Mouse (Mus musculus) midbrain, embryonic 11.5 days (tissue): ENCODE data around the gene Sap18. TPM values are rescaled to one million over a fixed set of nuclear protein-coding genes. Genes with fewer than 3 reads are reported as not detected.
A peak's percentile ranks its signal among the peaks of the same experiment; 100 is the strongest.
"Not testable (repeated sequence)": the region's sequence is repeated elsewhere in the genome, so short reads cannot be mapped to it uniquely, and the experiment has no call there.

Source experiments
- ATAC-seq: fragments of 200-750 bp; cut with Nextera tagmentation; 2 replicates; pipeline ENCODE4 v1.8.0; 2017; ENCODE audit warnings: moderate TSS enrichment, moderate library complexity; ENCODE audit not compliant: low FRiP score
- DNase-seq: peaks from one replicate; pipeline ENCODE4 v3.0.0; 2015; ENCODE audit warnings: low spot score; ENCODE audit errors: missing footprints
- H3K27ac ChIP-seq: fragments of 300-500 bp; sonication (generic); 2 replicates; pipeline ENCODE4 v1.5.1; 2014; ENCODE audit warnings: low read depth, low read length
- H3K27me3 ChIP-seq: fragments of 300-500 bp; sonication (generic); 2 replicates; pipeline ENCODE4 v1.6.1; 2014; ENCODE audit warnings: mild to moderate bottlenecking, low read length, moderate library complexity, mixed read lengths; ENCODE audit not compliant: control insufficient read depth, insufficient read depth
- H3K36me3 ChIP-seq: fragments of 300-500 bp; sonication (generic); 2 replicates; pipeline ENCODE4 v1.6.1; 2014; ENCODE audit warnings: mild to moderate bottlenecking, low read length, moderate library complexity, mixed read lengths; ENCODE audit not compliant: control insufficient read depth, insufficient read depth
- H3K4me1 ChIP-seq: fragments of 300-500 bp; sonication (generic); 2 replicates; pipeline ENCODE4 v1.6.1; 2014; ENCODE audit warnings: low read length; ENCODE audit not compliant: control insufficient read depth, insufficient read depth
- H3K4me2 ChIP-seq: fragments of 300-500 bp; sonication (generic); 2 replicates; pipeline ENCODE4 v1.6.1; 2014; ENCODE audit warnings: mild to moderate bottlenecking, moderate library complexity
- H3K4me3 ChIP-seq: fragments of 300-500 bp; sonication (generic); 2 replicates; pipeline ENCODE4 v1.5.1; 2014; ENCODE audit warnings: low read depth, low read length
- H3K9ac ChIP-seq: fragments of 300-500 bp; sonication (generic); 2 replicates; pipeline ENCODE4 v1.6.1; 2014; ENCODE audit warnings: low read length
- H3K9me3 ChIP-seq: fragments of 300-500 bp; sonication (generic); 2 replicates; pipeline ENCODE4 v1.6.1; 2016; ENCODE audit warnings: low read length; ENCODE audit not compliant: control insufficient read depth
- WGBS: fragments of 180-500 bp; shearing (Covaris S2); extraction: QIAGEN DNeasy Blood & Tissue Kit; methylation state at CpG from one replicate; pipeline ENCODE4 v1.1.7; 2014; 5-methylcytosine and 5-hydroxymethylcytosine counted together
- polyA plus RNA-seq: library from polyadenylated mRNA; unstranded; fragments of >200 nt; fragmentation: Nextera tagmentation; extraction: Ambion mirVana; gene quantifications from 2 replicates; pipeline ENCODE4 v1.2.1, GENCODE M21; 2014

Gene Sap18
- polyA plus RNA-seq, 1 experiment from 2014 or later = 27.9 TPM

DNA sequence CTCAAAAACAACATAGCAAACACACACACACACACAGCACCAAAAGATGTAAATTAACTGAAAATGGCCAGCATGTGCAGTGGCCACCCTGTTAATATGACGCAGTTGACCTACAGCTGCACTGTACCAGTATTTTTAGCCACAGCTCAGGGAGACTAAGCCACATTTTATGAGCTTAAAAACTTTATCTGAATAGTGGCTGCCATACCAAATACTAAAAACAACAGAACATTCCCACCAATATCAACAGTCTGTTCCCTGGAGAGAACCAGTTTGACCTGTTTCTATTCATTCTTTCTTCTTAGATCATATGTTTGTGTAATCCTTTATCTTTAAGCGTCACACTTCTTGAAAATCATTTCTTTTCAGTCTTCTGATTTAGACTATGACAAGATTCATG lies 12.9 kb downstream of the Sap18 start:
- H3K36me3 ChIP-seq = peaks cover 25% of the 10 kb centered on the region
- no peak overlapping the region for H3K4me2 ChIP-seq
- WGBS = 94% methylated on average over 2 of the region's 2 CpGs
- no peak for ATAC-seq
- H3K9ac ChIP-seq = no peak overlapping the region
- no peaks in the 10 kb centered on the region for H3K4me1 ChIP-seq
- no peak overlapping the region for H3K4me3 ChIP-seq
- no peak for DNase-seq
- H3K27me3 ChIP-seq = no peaks in the 10 kb centered on the region
- no peak overlapping the region for H3K27ac ChIP-seq
- no peaks in the 10 kb centered on the region for H3K9me3 ChIP-seq

GRCm38 (mm10) chr14:57811844-57812243 lies 13.9 kb downstream of the Sap18 start:
- DNase-seq = no peak
- H3K9me3 ChIP-seq = no peaks in the 10 kb centered on the region
- no peak overlapping the region for H3K4me2 ChIP-seq
- H3K9ac ChIP-seq = no peak overlapping the region
- no peaks in the 10 kb centered on the region for H3K27me3 ChIP-seq
- ATAC-seq = no peak
- 96% methylated on average over 5 of the region's 5 CpGs for WGBS
- no peak overlapping the region for H3K4me3 ChIP-seq
- no peak overlapping the region for H3K27ac ChIP-seq
- no peaks in the 10 kb centered on the region for H3K4me1 ChIP-seq
- peaks cover 24% of the 10 kb centered on the region for H3K36me3 ChIP-seq

- Histone ChIP-seq H3K4me2 (no peak overlapping the region), H3K9ac (no peak overlapping the region), H3K27ac (no peak overlapping the region), H3K9me3 (no peaks in the 10 kb centered on the region), H3K27me3 (no peaks in the 10 kb centered on the region), H3K4me3 (no peak overlapping the region), H3K36me3 (peaks cover 19% of the 10 kb centered on the region), H3K4me1 (peaks cover 2% of the 10 kb centered on the region; the same call in 1 of the 2 replicates)
- DNase-seq (no peak), ATAC-seq (no peak)
- WGBS = 84% methylated on average over 4 of the region's 4 CpGs
These were observed 22.9 kb downstream of the Sap18 start for GRCm38 (mm10) chr14:57820839-57821238.

DNA sequence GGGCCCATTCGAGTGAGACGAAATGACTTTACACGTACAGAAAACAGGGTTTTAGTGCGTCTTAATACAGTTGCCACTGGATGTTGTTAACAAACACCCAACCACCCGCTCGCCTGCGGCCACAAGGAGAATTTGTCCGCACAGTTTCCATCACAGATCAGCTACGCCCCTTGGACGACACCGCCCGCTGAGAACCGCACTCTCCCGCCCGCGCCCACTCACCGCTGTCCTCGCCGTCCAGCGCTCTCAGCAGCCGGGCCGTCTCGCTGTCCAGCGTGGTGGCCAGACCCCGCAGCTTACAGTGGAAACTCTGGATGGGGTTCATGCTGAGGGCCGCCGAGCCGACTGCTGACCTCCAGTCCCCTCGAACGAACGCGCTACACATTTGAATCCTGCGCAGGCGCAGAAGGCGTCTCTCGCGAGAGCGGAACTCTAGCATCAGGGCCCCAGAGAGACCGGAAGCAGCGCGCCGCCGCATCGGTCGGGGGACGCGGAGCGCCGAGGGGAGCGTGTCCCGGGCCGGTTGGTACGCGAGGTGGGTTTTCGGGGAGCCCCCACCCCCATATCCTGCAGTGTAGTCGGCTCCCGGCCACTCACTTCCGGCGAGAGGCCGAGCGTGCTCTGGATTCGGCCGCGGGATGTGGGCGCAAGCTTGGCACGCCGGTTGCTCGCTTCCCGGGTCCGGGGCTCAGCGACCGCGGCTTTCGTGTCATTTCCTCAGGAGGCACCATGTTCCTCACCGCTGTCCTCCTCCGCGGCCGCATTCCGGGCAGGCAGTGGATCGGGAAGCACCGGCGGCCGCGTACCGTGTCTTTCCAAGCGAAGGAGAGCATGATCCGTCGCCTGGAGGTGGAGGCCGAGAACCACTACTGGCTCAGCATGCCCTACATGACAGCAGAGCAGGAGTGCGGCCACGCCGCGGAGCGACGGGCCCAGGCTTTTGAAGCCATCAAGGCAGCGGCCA lies 28.1 kb downstream of the Sap18 start, which contains the start of the genes Ska3 and Mrpl57:
TSS of gene Ska3 (minus strand) at position 398 of the 964 bp plus-strand sequence.
TSS of gene Mrpl57 (plus strand) at position 447 of the 964 bp plus-strand sequence.
- H3K9me3 ChIP-seq = no peaks in the 10 kb centered on the region
- under 1% methylated on average over 96 of the region's 96 CpGs for WGBS
- H3K27ac ChIP-seq = peak within 1 kb of the TSS; percentile 74
- peak within 1 kb of the TSS; percentile 69 for H3K4me2 ChIP-seq
- H3K4me3 ChIP-seq = peak within 1 kb of the TSS; percentile 81
- peaks cover 13% of the 10 kb centered on the region for H3K4me1 ChIP-seq
- peak within 1 kb of the TSS; percentile 93 for H3K9ac ChIP-seq
- ATAC-seq = peak; percentile 96
- no peaks in the 10 kb centered on the region for H3K27me3 ChIP-seq
- H3K36me3 ChIP-seq = peaks cover 4% of the 10 kb centered on the region; the same call in 1 of the 2 replicates
- peak; percentile 99 for DNase-seq

DNA sequence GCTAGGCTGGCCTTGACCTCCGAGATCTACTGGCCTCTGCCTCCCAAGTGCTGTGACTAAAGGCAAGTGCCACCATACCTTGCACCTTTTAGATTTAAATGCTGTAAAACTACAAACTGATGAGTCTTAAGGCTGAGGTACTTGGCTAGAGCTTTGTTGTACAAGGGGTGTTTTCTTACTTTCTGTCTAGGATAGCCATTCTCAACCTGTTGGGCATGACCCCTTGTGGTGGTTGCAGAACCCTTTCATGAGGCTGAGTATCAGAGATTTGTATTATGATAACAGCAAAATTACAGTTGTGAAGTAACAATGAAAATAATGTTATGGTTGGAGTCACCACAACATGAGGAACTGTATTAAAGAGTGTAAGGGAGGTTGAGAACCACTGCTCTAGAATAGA lies 29.3 kb downstream of the Sap18 start:
- ATAC-seq (no peak), DNase-seq (no peak)
- peaks cover 13% of the 10 kb centered on the region for H3K4me1 ChIP-seq
- peak overlapping the region; percentile 69 for H3K4me2 ChIP-seq
- H3K9me3 ChIP-seq = no peaks in the 10 kb centered on the region
- no peaks in the 10 kb centered on the region for H3K27me3 ChIP-seq
- no peaks in the 10 kb centered on the region for H3K36me3 ChIP-seq
- whole genome bisulfite sequencing = 88% methylated on average over 1 of the region's 1 CpGs
- H3K27ac ChIP-seq = no peak overlapping the region
- peak overlapping the region; percentile 81 for H3K4me3 ChIP-seq
- H3K9ac ChIP-seq = peak overlapping the region; percentile 93

DNA sequence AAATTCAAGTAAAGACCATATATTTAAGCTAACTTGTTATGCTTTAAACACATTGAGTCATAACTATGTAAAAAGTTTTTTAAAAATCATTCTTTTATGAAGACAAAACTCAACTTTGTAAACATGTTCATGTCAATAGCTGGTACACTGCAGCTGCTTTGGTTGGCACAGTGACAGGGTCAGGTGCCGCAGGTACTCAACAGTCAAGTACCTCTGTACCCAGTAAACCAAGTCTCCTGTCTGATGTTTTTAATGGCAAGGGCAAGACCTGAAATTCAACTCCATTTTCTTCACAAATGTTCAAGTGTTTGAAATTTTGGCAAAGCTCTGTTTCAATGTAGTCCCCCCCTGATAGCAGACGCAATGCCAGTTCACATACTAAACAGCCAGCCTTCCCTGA lies 35.5 kb downstream of the Sap18 start:
- Histone ChIP-seq H3K9ac (no peak overlapping the region), H3K4me2 (no peak overlapping the region), H3K4me1 (no peaks in the 10 kb centered on the region), H3K27ac (no peak overlapping the region), H3K9me3 (no peaks in the 10 kb centered on the region), H3K4me3 (no peak overlapping the region), H3K36me3 (0 out of 2 replicates have a peak, but pooled peaks cover 2% of the 10 kb centered on the region), H3K27me3 (no peaks in the 10 kb centered on the region)
- ATAC-seq (no peak), DNase-seq (no peak)
- WGBS = 94% methylated on average over 2 of the region's 2 CpGs

- Histone ChIP-seq H3K27ac (no peak overlapping the region), H3K9ac (no peak overlapping the region), H3K4me3 (no peak overlapping the region), H3K4me1 (no peaks in the 10 kb centered on the region), H3K27me3 (no peaks in the 10 kb centered on the region), H3K9me3 (no peaks in the 10 kb centered on the region), H3K36me3 (0 out of 2 replicates have a peak, but pooled peaks cover 2% of the 10 kb centered on the region), H3K4me2 (no peak overlapping the region)
- ATAC-seq (no peak), DNase-seq (no peak)
- WGBS = 94% methylated on average over 10 of the region's 10 CpGs
These were observed 37.2 kb downstream of the Sap18 start for GRCm38 (mm10) chr14:57835157-57835556.

DNA sequence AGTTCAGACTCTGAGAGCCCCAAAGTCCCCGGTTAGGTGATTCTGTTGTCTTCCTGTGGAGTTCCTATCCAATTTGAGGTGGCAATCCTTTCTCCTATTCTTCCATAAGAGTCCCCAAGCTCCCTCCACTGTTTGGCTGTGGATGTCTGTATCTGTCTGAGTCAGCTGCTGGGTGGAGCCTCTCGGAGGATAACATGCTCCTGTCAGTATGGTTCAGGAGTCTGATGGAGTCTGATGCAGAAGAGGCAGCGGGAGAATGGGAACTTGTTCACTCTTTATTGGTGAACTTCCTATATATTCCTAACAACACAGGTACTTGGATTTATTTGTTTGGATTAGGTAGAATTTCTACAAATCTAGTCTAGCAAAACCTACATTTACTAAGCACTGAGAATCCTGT lies 46.6 kb downstream of the Sap18 start:
- Histone ChIP-seq H3K27me3 (no peaks in the 10 kb centered on the region), H3K9me3 (no peaks in the 10 kb centered on the region), H3K4me1 (no peaks in the 10 kb centered on the region), H3K27ac (no peak overlapping the region), H3K36me3 (peaks cover 8% of the 10 kb centered on the region; the same call in 1 of the 2 replicates), H3K9ac (no peak overlapping the region), H3K4me3 (no peak overlapping the region), H3K4me2 (no peak overlapping the region)
- WGBS = 88% methylated on average over 3 of the region's 3 CpGs
- DNase-seq (no peak), ATAC-seq (no peak)

DNA sequence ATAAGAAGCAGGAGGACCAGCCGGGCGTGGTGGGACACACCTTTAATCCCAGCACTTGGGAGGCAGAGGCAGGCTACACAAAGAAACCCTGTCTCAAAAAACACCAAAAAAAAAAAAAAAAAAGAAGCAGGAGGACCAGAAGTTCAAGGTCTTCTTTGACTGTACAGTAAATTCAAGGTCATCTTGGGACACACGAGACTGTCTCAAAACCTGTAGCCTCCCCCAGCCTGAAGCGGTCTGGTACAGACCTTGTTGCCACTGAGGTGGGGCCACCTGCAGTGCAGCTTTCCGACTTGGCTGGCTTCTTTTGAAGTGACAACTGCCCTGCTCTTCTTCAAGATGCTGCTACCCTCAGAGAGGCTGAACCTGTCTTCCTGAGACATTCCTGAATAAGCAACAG lies 50.1 kb downstream of the Sap18 start:
- 78% methylated on average over 5 of the region's 5 CpGs for WGBS
- H3K9ac ChIP-seq, ATAC-seq, H3K9me3 ChIP-seq, H3K27me3 ChIP-seq, DNase-seq, H3K4me2 ChIP-seq, H3K4me1 ChIP-seq, H3K27ac ChIP-seq, H3K4me3 ChIP-seq, H3K36me3 ChIP-seq: not testable (repeated sequence)
